Mouse (Mus musculus): ENCODE measurements around the gene Lrig2.
"Not testable (repeated sequence)": the region's sequence is repeated elsewhere in the genome, so short reads cannot be mapped to it uniquely, and the experiment has no call there.

Lrig2 gene

DNA sequence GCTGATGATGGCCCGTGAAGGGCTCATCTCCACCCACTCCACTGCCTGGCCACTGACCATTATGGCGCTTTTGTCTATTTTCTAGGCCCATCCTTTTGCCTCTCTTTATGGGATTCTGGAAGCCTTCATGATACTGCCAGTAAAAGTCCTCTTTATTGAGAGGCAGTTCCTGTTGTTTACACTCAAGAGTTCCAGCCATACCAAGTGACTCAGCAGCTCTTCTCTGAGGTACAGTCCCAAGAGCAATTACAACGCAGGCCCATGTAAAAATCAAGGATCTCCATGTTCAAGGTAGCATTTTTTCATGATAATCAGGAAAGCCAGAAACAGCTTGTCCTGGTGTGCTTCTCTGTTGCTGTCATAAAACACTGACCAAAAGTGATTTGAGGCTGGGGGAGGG is 75.8 kb downstream of the Lrig2 start:
- no peak for ATAC-seq (ENCODE audit: insufficient number of reproducible peaks, low FRiP score, low TSS enrichment)

DNA sequence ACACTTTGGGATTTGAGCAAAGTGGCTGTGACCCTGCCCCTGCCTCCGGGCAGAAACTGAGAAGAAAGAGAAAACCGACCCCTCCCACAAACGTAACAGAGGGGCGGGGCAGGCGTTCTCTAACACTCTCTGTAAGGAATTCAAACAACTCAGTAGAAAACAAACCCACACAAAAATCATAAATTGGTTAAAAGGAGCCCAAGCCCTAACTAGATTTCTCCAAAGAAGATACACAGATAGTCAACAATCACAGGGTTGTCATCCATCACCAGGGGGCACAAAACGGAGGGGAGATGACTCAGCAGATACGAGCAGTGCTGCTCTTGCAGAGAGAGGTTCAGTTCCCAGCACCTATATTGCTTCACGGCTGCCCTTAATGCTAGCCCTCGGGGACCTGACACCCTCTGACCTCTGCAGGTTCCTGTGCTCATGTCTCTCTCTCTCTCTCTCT is 77.4 kb downstream of the Lrig2 start:
- no peak for ATAC-seq (ENCODE audit: insufficient number of reproducible peaks, low FRiP score, low TSS enrichment)

DNA sequence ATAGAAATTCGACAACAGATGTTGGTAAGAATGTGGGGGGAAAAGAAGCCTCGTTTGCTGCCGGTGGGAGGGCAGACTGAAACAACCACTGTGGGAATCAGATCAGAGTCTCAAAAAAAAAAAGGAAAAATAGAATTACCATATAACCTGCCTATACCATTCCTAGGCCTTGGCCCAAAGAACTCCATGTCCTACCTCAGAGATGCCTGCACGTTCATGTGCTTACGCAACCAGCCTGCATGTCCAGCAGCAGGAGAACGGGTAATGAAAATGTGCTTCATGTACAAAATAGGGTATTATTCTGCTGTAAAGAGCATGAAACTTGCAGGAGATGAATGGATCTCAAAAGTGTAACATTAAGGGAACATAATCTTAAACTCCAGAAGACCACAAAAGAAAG is 79.1 kb downstream of the Lrig2 start:
- ATAC-seq (ENCODE audit: insufficient number of reproducible peaks, low FRiP score, low TSS enrichment): no peak

DNA sequence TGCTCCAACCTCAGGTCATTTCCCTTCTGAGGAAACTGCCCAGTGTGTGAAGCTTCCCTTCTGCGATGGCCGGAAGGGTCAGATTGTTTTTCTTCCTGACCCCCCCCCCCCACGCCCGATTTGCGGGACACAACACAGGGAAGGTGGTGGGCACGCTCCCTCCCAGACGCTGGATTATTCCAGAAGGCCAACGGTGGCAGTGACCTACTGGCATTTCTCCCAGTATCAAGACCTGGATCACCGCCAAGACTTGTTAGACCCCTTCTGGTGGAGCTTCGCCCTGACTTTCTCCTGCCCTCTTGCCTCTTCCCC is 79.9 kb downstream of the Lrig2 start:
- no peak for ATAC-seq (ENCODE audit: insufficient number of reproducible peaks, low FRiP score, low TSS enrichment)

DNA sequence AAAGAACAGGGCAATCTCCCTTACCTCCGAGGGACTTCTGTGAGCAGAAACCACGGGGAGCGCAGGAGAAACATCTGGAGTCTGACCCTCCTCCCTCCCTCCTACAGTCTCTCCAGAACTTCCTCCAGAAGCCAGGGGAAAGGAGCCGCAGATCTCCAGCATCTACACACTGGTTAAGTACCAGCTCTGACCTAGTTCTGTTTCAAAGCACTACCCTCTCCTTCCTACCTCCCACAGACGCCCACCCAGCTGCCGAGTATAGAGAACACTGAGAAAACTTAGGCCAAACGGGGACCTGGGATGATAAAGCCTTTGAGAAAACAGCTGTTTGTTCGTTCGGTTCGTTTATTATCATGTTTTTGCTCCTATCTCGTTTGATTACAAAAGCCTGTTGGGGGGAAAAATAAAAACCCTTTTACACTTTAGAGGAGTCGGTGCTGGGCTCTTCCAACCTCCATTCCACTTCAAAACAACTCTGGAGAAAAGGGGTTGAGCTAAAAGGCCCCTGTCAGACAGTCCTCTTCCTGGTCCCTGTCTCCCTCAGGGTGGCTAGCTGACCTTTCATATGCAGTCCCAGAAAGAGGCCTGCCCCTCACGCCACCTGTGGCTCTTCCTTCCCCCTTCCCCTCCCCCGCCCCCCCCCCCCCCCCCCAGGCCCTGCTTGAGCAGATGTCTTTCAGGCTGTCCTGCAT is 80.4 kb downstream of the Lrig2 start:
- ATAC-seq (ENCODE audit: insufficient number of reproducible peaks, low FRiP score, low TSS enrichment): no peak

DNA sequence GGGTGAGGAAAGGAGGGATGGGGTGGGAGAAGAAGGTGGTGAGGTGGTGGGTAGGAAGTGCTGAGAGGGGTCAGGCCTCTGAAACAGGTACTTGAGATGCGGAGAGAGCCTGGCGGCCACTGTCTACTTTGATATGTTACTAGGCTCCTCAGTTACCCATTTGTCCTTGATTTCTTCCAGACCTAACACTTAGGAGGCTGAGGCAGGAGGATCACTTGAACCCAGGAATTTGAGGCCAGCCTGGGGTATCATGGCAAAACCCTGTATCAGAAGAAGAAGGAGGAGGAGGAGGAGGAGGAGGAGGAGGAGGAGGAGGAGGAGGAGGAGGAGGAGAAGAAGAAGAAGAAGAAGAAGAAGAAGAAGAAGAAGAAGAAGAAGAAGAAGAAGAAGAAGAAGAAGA is 84.4 kb downstream of the Lrig2 start:
- ATAC-seq (ENCODE audit: insufficient number of reproducible peaks, low FRiP score, low TSS enrichment): not testable (repeated sequence)

DNA sequence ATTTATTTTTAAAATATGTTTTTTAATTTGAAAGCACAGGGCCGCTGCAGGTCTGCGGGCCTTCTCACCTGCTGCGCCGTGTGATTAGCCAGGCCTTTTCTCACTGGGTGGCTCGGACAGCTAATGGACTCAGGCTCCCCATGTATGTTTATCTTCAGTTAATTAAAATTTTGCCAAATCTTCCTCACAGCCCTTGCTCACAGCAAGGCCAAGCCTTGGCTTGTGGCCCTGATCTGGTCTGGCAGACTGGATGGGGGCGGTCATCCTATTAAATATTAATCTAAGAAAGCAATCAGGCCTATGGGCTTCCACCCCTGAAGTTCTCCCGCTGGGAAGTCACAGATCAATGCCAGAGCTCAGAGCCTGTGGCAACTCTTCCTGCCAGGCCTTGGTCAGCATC is 87.4 kb downstream of the Lrig2 start:
- peak; percentile 87 for ATAC-seq (ENCODE audit: insufficient number of reproducible peaks, low FRiP score, low TSS enrichment)

DNA sequence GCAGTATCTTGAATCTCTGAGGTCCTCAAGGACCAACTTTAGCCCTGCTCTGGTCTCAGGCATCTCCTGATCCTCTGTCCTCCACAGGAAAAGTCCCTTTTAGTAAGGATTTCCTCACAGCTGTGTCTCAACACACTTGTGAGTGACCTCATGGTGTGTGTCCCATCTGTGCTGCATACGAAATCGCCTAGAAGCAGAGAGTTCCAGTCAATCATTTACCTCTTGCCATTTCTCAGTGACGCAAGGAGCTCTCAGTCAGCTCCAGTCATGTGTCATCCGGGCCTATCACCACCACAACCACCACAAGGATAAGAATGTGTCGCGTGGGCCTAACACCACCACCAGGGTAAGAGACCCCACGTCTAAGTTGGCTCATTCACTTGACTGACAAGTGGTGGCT is 90.8 kb downstream of the Lrig2 start:
- no peak for ATAC-seq (ENCODE audit: insufficient number of reproducible peaks, low FRiP score, low TSS enrichment)

DNA sequence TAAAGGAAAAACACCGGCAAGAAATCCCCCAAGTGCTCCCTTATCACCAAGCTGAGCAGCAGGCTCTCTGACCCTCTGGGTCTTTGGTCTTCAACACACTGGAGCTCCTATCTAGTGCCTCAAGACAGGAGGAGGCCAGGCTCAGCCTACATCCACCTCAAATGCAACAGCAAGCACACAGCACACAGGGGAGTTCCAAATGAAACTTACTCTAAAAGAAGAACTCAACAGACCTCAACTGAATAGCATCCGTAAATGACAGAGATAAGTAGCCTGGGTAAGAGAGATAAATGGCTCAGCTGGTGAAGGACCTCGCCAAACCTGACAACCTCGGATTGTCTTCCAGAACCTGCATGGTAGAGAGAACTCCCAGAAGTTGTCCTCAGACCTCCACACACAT is 91.7 kb downstream of the Lrig2 start:
- no peak for ATAC-seq (ENCODE audit: insufficient number of reproducible peaks, low FRiP score, low TSS enrichment)

DNA sequence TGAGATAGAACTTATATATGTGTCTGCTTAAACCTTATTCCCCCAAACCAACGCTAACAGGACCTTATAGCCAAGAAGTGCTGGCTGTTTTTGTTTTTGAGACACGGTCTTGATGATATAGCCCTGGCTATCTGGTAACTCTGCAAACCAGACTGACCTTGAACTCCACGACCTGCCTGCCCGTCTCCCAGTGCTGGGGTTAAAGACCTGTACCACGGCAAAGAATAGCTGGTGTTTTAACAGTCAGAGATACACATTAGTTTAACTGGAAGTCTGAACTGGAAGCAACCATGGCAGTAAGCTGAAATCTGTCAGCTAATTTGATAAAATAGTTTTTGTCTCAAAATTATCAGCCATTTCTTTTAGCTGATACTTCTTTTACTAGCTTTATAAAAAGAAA is 94.9 kb downstream of the Lrig2 start:
- ATAC-seq (ENCODE audit: insufficient number of reproducible peaks, low FRiP score, low TSS enrichment): no peak

DNA sequence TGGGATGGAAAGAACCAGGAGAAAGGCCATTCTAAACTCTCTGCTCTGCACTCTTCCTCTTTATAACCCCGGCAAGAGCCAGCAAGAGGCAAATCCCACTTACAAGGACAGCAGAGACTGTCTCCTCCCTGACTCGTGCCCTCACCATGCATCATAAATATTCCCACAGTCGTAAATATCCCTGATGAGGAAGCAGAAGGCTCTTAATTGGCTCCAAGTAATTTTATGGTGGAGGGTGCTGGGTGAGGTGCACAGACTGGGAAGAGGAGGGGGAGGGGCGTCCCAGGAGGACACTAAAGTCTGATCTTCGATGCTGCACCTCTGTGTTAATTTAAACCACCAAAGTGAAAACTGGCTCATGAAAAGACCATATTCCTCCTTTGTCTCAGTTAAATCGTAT is 99.2 kb downstream of the Lrig2 start:
- ATAC-seq (ENCODE audit: insufficient number of reproducible peaks, low FRiP score, low TSS enrichment): no peak

DNA sequence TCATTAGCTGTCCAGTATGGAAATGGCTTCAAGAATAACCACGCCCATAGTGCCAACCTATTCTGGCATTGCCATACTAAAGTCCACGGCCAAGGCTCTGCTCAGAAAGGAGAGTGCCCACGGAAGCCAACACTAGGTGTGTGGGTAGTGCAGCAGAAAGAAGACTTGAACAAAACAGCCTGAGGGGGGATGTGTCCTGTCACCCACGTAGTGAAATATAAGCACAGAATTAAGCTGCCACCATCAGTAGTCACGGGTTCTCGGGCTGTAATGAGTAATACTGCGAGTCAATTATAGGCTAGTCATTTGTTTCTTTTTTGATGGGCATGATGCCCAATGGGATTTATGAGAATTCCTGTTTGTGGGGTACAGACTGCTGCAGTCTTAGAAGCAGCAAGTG is 104.2 kb downstream of the Lrig2 start:
- no peak for ATAC-seq (ENCODE audit: insufficient number of reproducible peaks, low FRiP score, low TSS enrichment)

DNA sequence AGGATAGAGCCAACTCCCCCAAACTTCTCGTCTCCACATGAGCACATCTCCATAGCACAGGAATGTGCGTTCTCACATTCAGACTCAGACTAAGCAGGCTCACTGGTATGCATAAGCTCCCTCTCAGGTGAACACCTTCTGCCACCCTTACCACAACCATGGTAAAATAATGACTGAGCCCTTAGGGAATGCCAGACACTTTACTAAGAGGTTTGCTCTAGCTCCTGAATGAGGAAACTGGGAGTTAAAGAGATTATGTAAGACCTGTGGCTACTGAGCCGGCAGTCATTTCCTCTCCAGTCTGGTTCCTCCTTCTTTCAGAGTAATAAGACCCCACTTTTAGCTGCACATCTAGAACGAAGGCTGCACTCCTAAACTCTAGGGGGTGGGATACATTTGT is 108.1 kb downstream of the Lrig2 start:
- no peak for ATAC-seq (ENCODE audit: insufficient number of reproducible peaks, low FRiP score, low TSS enrichment)

DNA sequence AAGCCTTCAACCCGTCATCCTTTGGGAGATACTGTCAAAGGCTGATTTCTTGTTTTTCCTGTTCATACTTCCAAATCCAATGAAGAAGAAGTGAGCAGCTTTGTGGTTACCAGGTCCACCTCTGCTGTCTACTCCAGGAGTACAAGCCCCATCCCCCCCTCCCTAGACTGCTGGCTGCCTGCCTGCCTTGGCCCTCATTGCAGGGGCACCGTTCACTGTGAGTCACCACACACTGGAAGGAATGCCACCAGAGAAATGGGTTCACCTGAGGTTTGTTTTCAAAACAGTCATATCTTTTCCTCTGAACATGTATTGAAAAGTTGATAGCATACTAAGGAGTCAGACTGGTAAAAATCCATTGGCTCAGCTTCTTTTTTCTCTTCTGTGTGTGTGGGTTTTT is 110.5 kb downstream of the Lrig2 start:
- no peak for ATAC-seq (ENCODE audit: insufficient number of reproducible peaks, low FRiP score, low TSS enrichment)

DNA sequence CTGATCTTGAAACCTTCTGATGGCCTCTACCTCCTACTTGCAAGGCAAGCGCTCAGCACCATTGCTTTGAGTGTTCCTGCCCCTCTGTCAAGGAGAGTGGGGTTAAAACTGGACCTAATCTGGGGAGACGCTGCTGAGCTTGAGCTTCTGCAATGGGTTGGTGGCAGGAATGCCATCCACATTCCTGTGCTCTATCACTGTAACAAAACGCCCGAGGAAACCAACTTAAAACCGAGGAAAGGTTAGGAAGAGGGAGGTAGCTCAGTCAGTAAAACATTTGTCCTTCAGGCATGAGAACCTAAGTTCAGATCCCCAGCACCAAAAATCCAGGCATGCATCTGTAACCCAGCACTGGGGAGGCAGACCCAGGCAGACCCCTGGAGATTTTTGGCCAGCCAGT is 111.6 kb downstream of the Lrig2 start:
- no peak for ATAC-seq (ENCODE audit: insufficient number of reproducible peaks, low FRiP score, low TSS enrichment)

DNA sequence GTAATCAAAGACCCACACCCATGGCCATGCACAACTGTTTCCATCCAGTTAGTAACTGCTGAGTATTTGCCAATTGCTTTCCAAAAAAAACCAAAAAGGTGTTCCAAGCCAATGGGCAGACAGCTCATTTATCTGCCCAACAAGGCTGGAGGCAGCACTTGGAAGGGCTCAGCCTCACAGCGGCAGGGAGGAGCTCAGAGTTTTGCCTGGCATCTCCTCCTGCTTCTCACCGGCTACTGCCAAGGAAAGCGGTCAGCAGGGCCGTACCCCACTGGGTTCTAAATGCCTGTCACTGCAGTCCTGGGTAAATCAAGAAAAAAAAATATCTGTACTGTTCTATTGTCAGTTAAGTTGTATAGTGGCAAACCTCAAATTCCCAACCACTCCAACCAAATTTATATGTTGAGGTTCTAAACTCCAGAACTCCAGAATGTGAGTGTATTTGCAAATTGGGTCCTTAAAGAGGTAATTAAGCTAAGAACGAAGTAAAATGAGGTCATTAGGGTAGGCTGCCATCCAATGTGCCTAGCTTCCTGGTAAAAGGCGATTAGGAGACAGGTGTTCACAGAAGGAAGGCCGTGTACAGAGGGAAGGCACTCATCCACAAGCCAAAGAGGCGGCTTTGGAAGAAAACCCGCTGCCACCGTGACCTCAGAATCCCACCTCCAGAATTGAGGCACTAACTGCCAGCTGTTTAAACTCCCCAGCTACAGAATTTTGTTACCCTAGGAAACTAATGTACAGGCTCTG is 112.2 kb downstream of the Lrig2 start:
- ATAC-seq (ENCODE audit: insufficient number of reproducible peaks, low FRiP score, low TSS enrichment): peak; percentile 84

DNA sequence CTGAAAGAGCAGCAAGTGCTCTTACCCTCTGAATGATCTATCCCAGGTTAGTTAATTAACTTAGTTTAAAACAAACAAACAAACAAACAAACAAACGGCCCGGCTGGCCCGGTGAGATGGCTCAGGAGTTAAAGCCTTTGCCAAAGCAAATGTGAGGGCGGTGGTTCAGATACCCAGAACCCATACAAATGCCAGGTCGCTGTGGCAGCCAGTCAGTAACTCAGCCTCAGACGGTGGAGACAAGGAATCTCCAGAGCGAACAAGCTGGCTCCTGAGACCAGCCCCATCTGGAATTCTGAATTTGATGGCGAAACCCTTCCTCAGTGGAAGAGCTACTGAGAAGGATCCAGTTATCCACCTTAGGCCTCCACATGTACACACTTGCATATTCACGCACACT is 114.4 kb downstream of the Lrig2 start:
- no peak for ATAC-seq (ENCODE audit: insufficient number of reproducible peaks, low FRiP score, low TSS enrichment)

DNA sequence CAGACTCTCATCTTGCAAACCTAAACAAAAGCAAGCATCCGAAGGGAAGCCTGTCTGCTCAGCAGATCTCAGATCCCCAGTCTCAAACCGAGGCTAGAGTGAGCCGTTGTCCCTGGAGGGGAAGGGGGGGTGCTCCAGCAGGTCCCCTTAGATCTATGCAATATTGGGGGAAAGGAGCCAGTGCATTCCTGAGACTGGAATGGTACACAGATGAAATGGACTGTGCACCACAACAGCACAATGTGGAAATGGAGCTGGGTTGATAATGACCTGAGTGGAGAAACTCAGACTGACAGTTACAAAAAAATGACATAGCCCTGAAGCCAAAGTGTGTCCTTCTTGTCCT is 115.0 kb downstream of the Lrig2 start:
- no peak for ATAC-seq (ENCODE audit: insufficient number of reproducible peaks, low FRiP score, low TSS enrichment)

DNA sequence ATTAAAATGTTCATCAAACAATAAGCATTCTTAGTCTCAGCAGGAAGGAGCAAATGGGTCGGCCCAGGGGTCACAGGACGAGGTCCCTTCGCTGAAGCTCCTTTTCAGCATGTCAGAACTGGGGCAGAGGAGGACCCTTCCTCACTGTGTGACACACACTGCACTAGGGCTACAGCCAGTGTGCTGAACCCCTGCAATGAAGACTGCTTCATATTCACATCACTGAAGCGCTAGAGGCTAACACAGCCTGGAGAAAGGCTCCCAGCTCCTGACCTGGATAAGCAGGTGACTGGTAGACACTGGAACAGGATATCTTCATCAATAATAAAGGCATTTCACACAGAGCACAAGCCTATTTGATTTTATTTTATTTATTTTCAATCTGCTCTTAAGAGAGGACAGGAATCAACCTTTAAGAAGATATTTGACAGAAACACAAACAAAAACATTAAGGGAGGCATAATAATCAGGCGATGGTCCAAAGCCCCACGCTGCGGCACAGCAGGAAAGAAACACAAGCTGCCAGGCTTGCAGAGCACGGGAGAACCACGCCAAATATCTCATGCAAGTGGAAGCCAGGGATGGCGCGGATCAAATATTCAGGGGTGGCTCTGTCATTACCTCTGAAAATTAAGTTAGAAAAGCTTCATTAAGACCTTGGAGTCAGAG is 115.5 kb downstream of the Lrig2 start:
- ATAC-seq (ENCODE audit: insufficient number of reproducible peaks, low FRiP score, low TSS enrichment): no peak; the same call in 1 of the 2 replicates

DNA sequence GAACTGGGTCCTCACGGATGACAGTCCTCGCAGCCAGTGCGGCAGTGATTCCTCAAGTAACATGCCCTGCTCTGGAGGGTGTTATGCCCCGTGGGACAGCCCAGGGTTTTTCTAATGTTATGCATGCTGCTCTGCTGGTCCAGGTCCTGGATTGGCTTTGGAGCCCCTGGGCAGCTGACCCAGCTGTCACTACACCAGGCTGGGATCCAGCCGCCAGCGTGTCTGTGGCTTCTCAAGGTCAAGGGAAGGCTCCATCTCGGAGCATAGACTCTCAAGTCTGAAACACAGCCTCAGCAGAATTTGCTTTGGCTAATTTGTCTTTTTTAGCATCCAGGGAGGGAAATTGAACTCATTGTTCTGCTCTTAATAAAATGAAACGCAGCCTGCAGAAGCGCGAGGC is 121.6 kb downstream of the Lrig2 start:
- ATAC-seq (ENCODE audit: insufficient number of reproducible peaks, low FRiP score, low TSS enrichment): no peak

DNA sequence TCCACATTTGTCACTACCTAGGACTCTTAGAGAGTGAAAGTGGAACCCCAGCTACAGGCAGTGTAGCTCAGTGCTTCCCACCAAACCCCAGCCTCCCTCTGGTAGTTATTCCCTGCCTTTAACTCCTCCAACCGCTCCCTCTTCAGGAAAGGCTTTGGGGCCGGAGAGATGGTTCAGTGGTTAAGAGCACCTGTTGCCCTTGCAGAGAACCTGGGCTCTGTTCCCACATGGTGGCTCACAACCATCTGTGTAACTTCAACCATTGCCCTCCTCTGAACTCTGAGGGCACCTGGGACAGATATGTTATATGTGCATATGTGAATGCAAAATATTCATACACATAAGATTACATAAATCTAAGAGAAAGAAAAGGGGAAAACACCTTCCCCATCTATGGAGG is 122.3 kb downstream of the Lrig2 start:
- no peak for ATAC-seq (ENCODE audit: insufficient number of reproducible peaks, low FRiP score, low TSS enrichment)

DNA sequence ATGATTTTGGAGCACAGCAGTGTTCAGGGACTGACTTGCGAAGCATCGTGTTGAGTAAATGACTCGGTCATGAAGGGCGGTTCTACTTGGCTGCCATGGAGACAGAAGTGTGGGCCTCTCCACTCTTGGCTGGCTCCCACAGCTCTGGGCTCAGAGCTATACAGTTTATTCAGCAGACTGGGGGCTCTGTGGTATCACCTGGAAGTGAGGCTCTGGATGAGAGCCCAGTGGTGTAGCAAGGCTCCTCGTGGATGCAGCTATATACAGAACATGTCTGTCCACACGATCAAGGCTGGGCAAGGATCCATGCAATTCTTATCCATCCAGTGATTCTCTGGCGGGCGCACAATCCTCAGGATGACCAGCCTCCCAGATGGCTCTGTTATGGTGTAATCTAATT is 126.1 kb downstream of the Lrig2 start:
- no peak for ATAC-seq (ENCODE audit: insufficient number of reproducible peaks, low FRiP score, low TSS enrichment)
